Mouse (Mus musculus): Measurements from ENCODE around the gene Gm8914.
"Not testable (repeated sequence)": the region's sequence is repeated elsewhere in the genome, so short reads cannot be mapped to it uniquely, and the experiment has no call there.

The Gm8914 gene

GRCm38 (mm10) chrX:91479826-91480225, at the start of gene Gm8914:
Gm8914 (plus strand) TSS chrX:91480126.
- DNase-seq (ENCODE audit: low spot score in 2 of 2), result not testable (repeated sequence)
